Mouse (Mus musculus) midbrain, embryonic 16.5 days (tissue): ENCODE data around the gene Rtel1. TPM values are rescaled to one million over a fixed set of nuclear protein-coding genes. Genes with fewer than 3 reads are reported as not detected.
A peak's percentile ranks its signal among the peaks of the same experiment; 100 is the strongest.

Source experiments
- ATAC-seq: fragments of 200-750 bp; cut with Nextera tagmentation; 2 replicates; pipeline ENCODE4 v1.8.0; 2017; ENCODE audit warnings: moderate TSS enrichment
- H3K27ac ChIP-seq: fragments of 300-500 bp; sonication (generic); 2 replicates; pipeline ENCODE4 v1.5.1; 2014; ENCODE audit warnings: mild to moderate bottlenecking, low read length, mixed read lengths
- H3K27me3 ChIP-seq: fragments of 300-500 bp; sonication (generic); 2 replicates; pipeline ENCODE4 v1.6.1; 2014; ENCODE audit warnings: low read depth, low read length, mixed read lengths; ENCODE audit not compliant: control insufficient read depth, insufficient read depth
- H3K36me3 ChIP-seq: fragments of 300-500 bp; sonication (generic); 2 replicates; pipeline ENCODE4 v1.6.1; 2014; ENCODE audit warnings: mild to moderate bottlenecking, low read length, moderate library complexity, mixed read lengths; ENCODE audit not compliant: control insufficient read depth, insufficient read depth
- H3K4me1 ChIP-seq: fragments of 300-500 bp; sonication (generic); 2 replicates; pipeline ENCODE4 v1.6.1; 2014; ENCODE audit warnings: mild to moderate bottlenecking, low read length, mixed read lengths; ENCODE audit not compliant: control insufficient read depth, insufficient read depth
- H3K4me2 ChIP-seq: fragments of 300-500 bp; sonication (generic); 2 replicates; pipeline ENCODE4 v1.6.1; 2014; ENCODE audit warnings: mild to moderate bottlenecking, low read length, mixed read lengths
- H3K4me3 ChIP-seq: fragments of 300-500 bp; sonication (generic); 2 replicates; pipeline ENCODE4 v1.5.1; 2014; ENCODE audit warnings: low read depth, mild to moderate bottlenecking, low read length, moderate library complexity, mixed read lengths
- H3K9ac ChIP-seq: fragments of 300-500 bp; sonication (generic); 2 replicates; pipeline ENCODE4 v1.6.1; 2014; ENCODE audit warnings: low read depth, low read length, mixed read lengths
- H3K9me3 ChIP-seq: fragments of 300-500 bp; sonication (generic); replicated peaks from 2 replicates; pipeline ENCODE4 v1.6.1; 2014; ENCODE audit warnings: mild to moderate bottlenecking, low read length, mixed read lengths; ENCODE audit not compliant: control insufficient read depth, poor library complexity, severe bottlenecking
- WGBS: fragments of 180-500 bp; shearing (Covaris S2); extraction: QIAGEN DNeasy Blood & Tissue Kit; methylation state at CpG from one replicate; pipeline ENCODE4 v1.1.7; 2014; 5-methylcytosine and 5-hydroxymethylcytosine counted together
- polyA plus RNA-seq: library from polyadenylated mRNA; unstranded; fragments of >200 nt; fragmentation: Nextera tagmentation; extraction: Ambion mirVana; gene quantifications from 2 replicates; pipeline ENCODE4 v1.2.1, GENCODE M21; 2015

The Rtel1 gene
- polyA plus RNA-seq, 1 experiment from 2014 or later, result 48.8 TPM

DNA sequence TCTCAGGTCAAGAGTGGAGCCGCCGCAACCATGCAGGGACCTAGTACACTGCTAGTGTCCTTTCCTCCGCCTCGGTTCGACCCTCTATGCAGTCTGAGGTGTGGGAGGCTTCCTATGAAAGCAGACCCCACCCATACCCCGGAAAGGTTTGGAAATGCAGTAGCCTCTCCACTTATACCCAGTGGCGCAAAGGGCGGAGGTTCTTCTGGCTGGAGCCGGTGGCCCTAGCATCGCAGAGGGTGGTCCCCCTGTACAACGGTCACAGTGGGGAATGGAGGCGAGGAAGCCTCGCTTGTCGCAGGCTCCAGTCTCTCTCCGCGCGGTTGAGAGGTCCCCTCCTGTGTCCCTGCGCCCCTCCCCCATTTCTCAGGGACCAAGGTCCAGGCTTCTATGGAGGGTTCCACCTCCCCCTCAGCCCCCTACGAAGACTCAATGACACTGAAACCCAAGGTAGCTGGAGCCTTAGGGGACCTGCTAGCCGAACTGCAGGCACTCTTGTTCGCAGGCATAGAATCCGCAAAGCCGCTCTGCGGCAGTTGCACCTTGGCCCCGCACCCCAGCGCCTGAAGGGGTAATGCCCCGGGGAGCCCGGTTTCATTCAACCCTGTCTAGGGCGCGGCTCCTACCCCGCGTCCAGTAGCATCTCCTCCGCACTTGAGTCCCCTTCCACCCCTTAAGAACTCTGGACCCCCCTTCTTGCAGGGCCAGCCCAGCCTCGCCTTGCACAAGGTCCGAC lies 6.0 kb upstream of the Rtel1 start:
- H3K9ac ChIP-seq, result peak overlapping the region; percentile 91
- peak overlapping the region; percentile 96 for H3K4me2 ChIP-seq
- H3K27ac ChIP-seq, result peak overlapping the region; percentile 96
- WGBS, result under 1% methylated on average over 35 of the region's 35 CpGs
- H3K27me3 ChIP-seq, result peaks cover 3% of the 10 kb centered on the region; the same call in 1 of the 2 replicates
- H3K4me1 ChIP-seq, result peaks cover 25% of the 10 kb centered on the region
- ATAC-seq, result peak; percentile 78
- H3K4me3 ChIP-seq, result peak overlapping the region; percentile 74
- H3K9me3 ChIP-seq, result no peaks in the 10 kb centered on the region
- H3K36me3 ChIP-seq, result peaks cover 6% of the 10 kb centered on the region; the same call in 1 of the 2 replicates

- H3K27me3 ChIP-seq, result peaks cover 3% of the 10 kb centered on the region; the same call in 1 of the 2 replicates
- H3K9ac ChIP-seq, result peak within 1 kb of the TSS; percentile 91
- H3K4me3 ChIP-seq, result peak within 1 kb of the TSS; percentile 74
- ATAC-seq, result peak; percentile 90
- peak within 1 kb of the TSS; percentile 96 for H3K27ac ChIP-seq
- H3K36me3 ChIP-seq, result no peaks in the 10 kb centered on the region
- under 1% methylated on average over 20 of the region's 23 CpGs for WGBS
- peak within 1 kb of the TSS; percentile 96 for H3K4me2 ChIP-seq
- peaks cover 27% of the 10 kb centered on the region for H3K4me1 ChIP-seq
- H3K9me3 ChIP-seq, result no peaks in the 10 kb centered on the region
Measured at GRCm38 (mm10) chr2:181314080-181314810, 5.3 kb upstream of the Rtel1 start, which contains the start of gene Stmn3. Stmn3 (minus strand) TSS chr2:181314500.

- WGBS, result 13% methylated on average over 7 of the region's 7 CpGs
- H3K27ac ChIP-seq, result peak overlapping the region; percentile 77; the same call in 1 of the 2 replicates
- no peaks in the 10 kb centered on the region for H3K9me3 ChIP-seq
- peak overlapping the region; percentile 73 for H3K4me2 ChIP-seq
- peaks cover 3% of the 10 kb centered on the region; the same call in 1 of the 2 replicates for H3K27me3 ChIP-seq
- peak overlapping the region; percentile 53 for H3K4me3 ChIP-seq
- no peak; the same call in 1 of the 2 replicates for ATAC-seq
- H3K4me1 ChIP-seq, result peaks cover 9% of the 10 kb centered on the region
- H3K9ac ChIP-seq, result peak overlapping the region; percentile 65
- H3K36me3 ChIP-seq, result peaks cover 13% of the 10 kb centered on the region
Measured at GRCm38 (mm10) chr2:181320103-181320499, 562 bp downstream of the Rtel1 start.

DNA sequence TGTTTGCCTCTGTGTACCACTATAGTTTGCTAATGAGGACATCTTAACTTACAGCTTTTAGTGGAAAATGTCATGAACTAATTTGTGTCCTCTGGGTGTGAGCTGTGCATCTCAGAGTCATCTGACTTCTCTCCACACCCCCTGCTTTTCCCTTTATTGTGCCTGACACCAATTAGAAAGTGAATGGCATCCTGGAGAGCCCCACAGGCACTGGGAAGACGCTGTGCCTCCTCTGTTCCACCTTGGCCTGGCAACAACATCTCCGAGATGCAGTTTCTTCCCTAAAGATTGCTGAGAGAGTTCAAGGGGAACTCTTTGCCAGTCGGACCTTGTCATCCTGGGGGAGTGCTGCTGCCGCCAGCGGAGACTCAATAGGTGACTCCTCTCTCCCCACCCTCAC lies 2.6 kb downstream of the Rtel1 start:
- no peak overlapping the region for H3K27ac ChIP-seq
- no peak overlapping the region for H3K4me2 ChIP-seq
- peaks cover 17% of the 10 kb centered on the region for H3K36me3 ChIP-seq
- no peak for ATAC-seq
- H3K9ac ChIP-seq, result no peak overlapping the region
- 79% methylated on average over 5 of the region's 5 CpGs for WGBS
- H3K4me3 ChIP-seq, result no peak overlapping the region
- H3K27me3 ChIP-seq, result no peaks in the 10 kb centered on the region
- H3K9me3 ChIP-seq, result no peaks in the 10 kb centered on the region
- H3K4me1 ChIP-seq, result peaks cover 9% of the 10 kb centered on the region

DNA sequence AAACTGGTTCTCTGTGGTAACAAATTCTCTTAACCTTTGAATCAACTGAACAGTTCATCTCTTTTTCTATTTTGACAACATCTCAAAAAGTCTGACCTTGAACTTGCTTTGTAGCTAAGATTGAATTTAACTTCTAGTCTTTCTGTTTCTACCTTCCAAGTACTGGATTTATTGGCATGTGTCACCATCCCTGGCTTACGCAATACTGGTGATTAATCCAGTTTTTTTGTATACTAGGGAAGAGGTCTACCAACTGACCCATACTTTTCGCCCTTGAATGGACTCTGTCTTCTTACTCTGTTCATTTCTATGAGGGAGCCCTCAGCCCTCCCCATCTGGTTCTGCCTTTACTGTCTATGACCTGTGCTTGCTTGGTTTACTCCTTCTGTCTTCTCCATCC lies 6.6 kb downstream of the Rtel1 start:
- peaks cover 24% of the 10 kb centered on the region for H3K36me3 ChIP-seq
- ATAC-seq, result no peak
- H3K4me3 ChIP-seq, result no peak overlapping the region
- no peaks in the 10 kb centered on the region for H3K27me3 ChIP-seq
- no peak overlapping the region for H3K27ac ChIP-seq
- H3K4me1 ChIP-seq, result no peaks in the 10 kb centered on the region
- H3K9ac ChIP-seq, result no peak overlapping the region
- no peaks in the 10 kb centered on the region for H3K9me3 ChIP-seq
- 91% methylated on average over 2 of the region's 2 CpGs for WGBS
- no peak overlapping the region for H3K4me2 ChIP-seq

- ATAC-seq, result no peak
- peaks cover 6% of the 10 kb centered on the region for H3K36me3 ChIP-seq
- no peak overlapping the region for H3K27ac ChIP-seq
- H3K4me1 ChIP-seq, result no peaks in the 10 kb centered on the region
- no peaks in the 10 kb centered on the region for H3K9me3 ChIP-seq
- no peak overlapping the region for H3K4me3 ChIP-seq
- H3K27me3 ChIP-seq, result no peaks in the 10 kb centered on the region
- no peak overlapping the region for H3K9ac ChIP-seq
- H3K4me2 ChIP-seq, result no peak overlapping the region
Measured at GRCm38 (mm10) chr2:181332542-181332941, 13.0 kb downstream of the Rtel1 start.

DNA sequence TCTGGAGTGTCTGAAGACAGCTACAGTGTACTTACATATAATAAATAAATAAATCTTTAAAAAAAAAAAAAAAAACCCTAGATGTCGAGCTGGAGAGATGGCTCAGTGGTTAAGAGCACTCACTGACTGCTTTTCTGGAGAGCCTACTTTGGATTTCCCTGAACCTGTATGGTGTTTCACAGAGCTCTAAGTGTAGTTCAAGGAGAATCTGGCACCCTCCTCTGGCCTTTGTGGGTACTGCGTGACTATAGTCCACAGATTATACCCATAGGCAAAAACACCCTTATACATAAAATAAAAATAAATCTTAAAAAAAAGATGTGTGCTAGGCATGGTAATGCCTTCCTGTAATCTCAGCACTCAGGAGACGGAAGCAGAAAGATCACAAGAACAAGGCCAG lies 14.5 kb downstream of the Rtel1 start:
- ATAC-seq, result no peak
- H3K36me3 ChIP-seq, result peaks cover 6% of the 10 kb centered on the region

GRCm38 (mm10) chr2:181340426-181340825 lies 20.9 kb downstream of the Rtel1 start:
- Histone ChIP-seq H3K27ac (no peak overlapping the region), H3K4me3 (no peak overlapping the region), H3K9me3 (no peaks in the 10 kb centered on the region), H3K4me1 (no peaks in the 10 kb centered on the region), H3K27me3 (no peaks in the 10 kb centered on the region), H3K36me3 (peaks cover 25% of the 10 kb centered on the region), H3K4me2 (no peak overlapping the region), H3K9ac (no peak overlapping the region)
- ATAC-seq, result no peak
- WGBS, result 80% methylated on average over 4 of the region's 4 CpGs

More for the DNA sequence above, 14.5 kb downstream of the Rtel1 start:
- WGBS, result 58% methylated on average over 3 of the region's 3 CpGs
- Histone ChIP-seq H3K27me3 (no peaks in the 10 kb centered on the region), H3K9ac (no peak overlapping the region), H3K4me1 (no peaks in the 10 kb centered on the region), H3K4me3 (no peak overlapping the region), H3K27ac (no peak overlapping the region), H3K4me2 (no peak overlapping the region), H3K9me3 (no peaks in the 10 kb centered on the region)

- no peaks in the 10 kb centered on the region for H3K4me1 ChIP-seq
- H3K27me3 ChIP-seq, result no peaks in the 10 kb centered on the region
- no peak overlapping the region for H3K9ac ChIP-seq
- no peaks in the 10 kb centered on the region for H3K9me3 ChIP-seq
- H3K4me2 ChIP-seq, result no peak overlapping the region
- WGBS, result 95% methylated on average over 6 of the region's 6 CpGs
- H3K27ac ChIP-seq, result no peak overlapping the region
- no peak overlapping the region for H3K4me3 ChIP-seq
- peaks cover 28% of the 10 kb centered on the region for H3K36me3 ChIP-seq
- ATAC-seq, result no peak
Measured at GRCm38 (mm10) chr2:181342766-181343165, 23.2 kb downstream of the Rtel1 start.
